Mouse (Mus musculus): ENCODE measurements around the gene Tank. TPM values are rescaled to one million over a fixed set of nuclear protein-coding genes. Genes with fewer than 3 reads are reported as not detected.

Gene Tank
- polyA plus RNA-seq, 1 experiment from 2014 or later = 39.8 TPM

- Histone ChIP-seq H3K4me3 (ENCODE audit: low read depth, low read length) (no peak overlapping the region), H3K9ac (ENCODE audit: low read length) (no peak overlapping the region), H3K4me1 (ENCODE audit: control insufficient read depth, insufficient read depth, low read length) (no peaks in the 10 kb centered on the region), H3K27ac (ENCODE audit: low read depth, low read length) (no peak overlapping the region), H3K9me3 (ENCODE audit: control insufficient read depth, low read length) (no peaks in the 10 kb centered on the region), H3K36me3 (ENCODE audit: control insufficient read depth, insufficient read depth, low read length) (no peaks in the 10 kb centered on the region), H3K4me2 (ENCODE audit: low read depth) (no peak overlapping the region), H3K27me3 (ENCODE audit: control insufficient read depth, insufficient read depth, low read length) (no peaks in the 10 kb centered on the region)
- DNase-seq (ENCODE audit: low spot score) (no peak), ATAC-seq (ENCODE audit: insufficient read depth, low FRiP score, low TSS enrichment) (no peak)
- WGBS = 88% methylated on average over 3 of the region's 3 CpGs
Observed at GRCm38 (mm10) chr2:61576497-61576896, 1.9 kb upstream of the Tank start.

- no peak overlapping the region for H3K4me2 ChIP-seq (ENCODE audit: low read depth)
- H3K27me3 ChIP-seq (ENCODE audit: control insufficient read depth, insufficient read depth, low read length) = no peaks in the 10 kb centered on the region
- H3K4me1 ChIP-seq (ENCODE audit: control insufficient read depth, insufficient read depth, low read length) = no peaks in the 10 kb centered on the region
- H3K4me3 ChIP-seq (ENCODE audit: low read depth, low read length) = no peak overlapping the region
- H3K9me3 ChIP-seq (ENCODE audit: control insufficient read depth, low read length) = no peaks in the 10 kb centered on the region
- no peak overlapping the region for H3K9ac ChIP-seq (ENCODE audit: low read length)
- WGBS = 89% methylated on average over 17 of the region's 17 CpGs
- no peaks in the 10 kb centered on the region for H3K36me3 ChIP-seq (ENCODE audit: control insufficient read depth, insufficient read depth, low read length)
- DNase-seq (ENCODE audit: low spot score) (no peak), ATAC-seq (ENCODE audit: insufficient read depth, low FRiP score, low TSS enrichment) (no peak)
- H3K27ac ChIP-seq (ENCODE audit: low read depth, low read length) = no peak overlapping the region
Observed at GRCm38 (mm10) chr2:61576928-61577695, 1.3 kb upstream of the Tank start.

GRCm38 (mm10) chr2:61577696-61578062, 706 bp upstream of the Tank start:
- ATAC-seq (ENCODE audit: insufficient read depth, low FRiP score, low TSS enrichment) = no peak
- no peaks in the 10 kb centered on the region for H3K36me3 ChIP-seq (ENCODE audit: control insufficient read depth, insufficient read depth, low read length)
- no peak for DNase-seq (ENCODE audit: low spot score)
- no peaks in the 10 kb centered on the region for H3K4me1 ChIP-seq (ENCODE audit: control insufficient read depth, insufficient read depth, low read length)
- H3K4me3 ChIP-seq (ENCODE audit: low read depth, low read length) = no peak overlapping the region
- no peak overlapping the region for H3K27ac ChIP-seq (ENCODE audit: low read depth, low read length)
- no peaks in the 10 kb centered on the region for H3K9me3 ChIP-seq (ENCODE audit: control insufficient read depth, low read length)
- no peaks in the 10 kb centered on the region for H3K27me3 ChIP-seq (ENCODE audit: control insufficient read depth, insufficient read depth, low read length)
- H3K9ac ChIP-seq (ENCODE audit: low read length) = no peak overlapping the region
- no peak overlapping the region for H3K4me2 ChIP-seq (ENCODE audit: low read depth)
- 63% methylated on average over 7 of the region's 7 CpGs for WGBS

GRCm38 (mm10) chr2:61579501-61579990, 1.2 kb downstream of the Tank start:
- no peaks in the 10 kb centered on the region for H3K4me1 ChIP-seq (ENCODE audit: control insufficient read depth, insufficient read depth, low read length)
- no peaks in the 10 kb centered on the region for H3K9me3 ChIP-seq (ENCODE audit: control insufficient read depth, low read length)
- no peaks in the 10 kb centered on the region for H3K27me3 ChIP-seq (ENCODE audit: control insufficient read depth, insufficient read depth, low read length)
- H3K4me2 ChIP-seq (ENCODE audit: low read depth) = no peak overlapping the region
- H3K36me3 ChIP-seq (ENCODE audit: control insufficient read depth, insufficient read depth, low read length) = no peaks in the 10 kb centered on the region
- H3K27ac ChIP-seq (ENCODE audit: low read depth, low read length) = no peak overlapping the region
- WGBS = 45% methylated on average over 3 of the region's 3 CpGs
- H3K4me3 ChIP-seq (ENCODE audit: low read depth, low read length) = no peak overlapping the region
- no peak overlapping the region for H3K9ac ChIP-seq (ENCODE audit: low read length)
- ATAC-seq (ENCODE audit: insufficient read depth, low FRiP score, low TSS enrichment) = no peak
- no peak for DNase-seq (ENCODE audit: low spot score)

- ATAC-seq (ENCODE audit: insufficient read depth, low FRiP score, low TSS enrichment) = no peak
- H3K27me3 ChIP-seq (ENCODE audit: control insufficient read depth, insufficient read depth, low read length) = no peaks in the 10 kb centered on the region
- H3K27ac ChIP-seq (ENCODE audit: low read depth, low read length) = no peak overlapping the region
- H3K9ac ChIP-seq (ENCODE audit: low read length) = no peak overlapping the region
- no peaks in the 10 kb centered on the region for H3K4me1 ChIP-seq (ENCODE audit: control insufficient read depth, insufficient read depth, low read length)
- H3K4me2 ChIP-seq (ENCODE audit: low read depth) = no peak overlapping the region
- no peaks in the 10 kb centered on the region for H3K9me3 ChIP-seq (ENCODE audit: control insufficient read depth, low read length)
- no peaks in the 10 kb centered on the region for H3K36me3 ChIP-seq (ENCODE audit: control insufficient read depth, insufficient read depth, low read length)
- 80% methylated on average over 3 of the region's 3 CpGs for WGBS
- H3K4me3 ChIP-seq (ENCODE audit: low read depth, low read length) = no peak overlapping the region
- DNase-seq (ENCODE audit: low spot score) = no peak
Observed at GRCm38 (mm10) chr2:61580091-61580490, 1.7 kb downstream of the Tank start.

- no peak overlapping the region for H3K4me2 ChIP-seq (ENCODE audit: low read depth)
- H3K36me3 ChIP-seq (ENCODE audit: control insufficient read depth, insufficient read depth, low read length) = no peaks in the 10 kb centered on the region
- H3K4me3 ChIP-seq (ENCODE audit: low read depth, low read length) = no peak overlapping the region
- no peaks in the 10 kb centered on the region for H3K27me3 ChIP-seq (ENCODE audit: control insufficient read depth, insufficient read depth, low read length)
- no peak overlapping the region for H3K9ac ChIP-seq (ENCODE audit: low read length)
- ATAC-seq (ENCODE audit: insufficient read depth, low FRiP score, low TSS enrichment) = no peak
- no peak overlapping the region for H3K27ac ChIP-seq (ENCODE audit: low read depth, low read length)
- WGBS = 79% methylated on average over 10 of the region's 10 CpGs
- DNase-seq (ENCODE audit: low spot score) = no peak
- H3K4me1 ChIP-seq (ENCODE audit: control insufficient read depth, insufficient read depth, low read length) = no peaks in the 10 kb centered on the region
- H3K9me3 ChIP-seq (ENCODE audit: control insufficient read depth, low read length) = no peaks in the 10 kb centered on the region
Observed at GRCm38 (mm10) chr2:61580555-61581080, 2.2 kb downstream of the Tank start.

GRCm38 (mm10) chr2:61582578-61583315, 4.4 kb downstream of the Tank start:
- WGBS = 89% methylated on average over 5 of the region's 5 CpGs
- no peaks in the 10 kb centered on the region for H3K4me1 ChIP-seq (ENCODE audit: control insufficient read depth, insufficient read depth, low read length)
- no peak for ATAC-seq (ENCODE audit: insufficient read depth, low FRiP score, low TSS enrichment)
- no peaks in the 10 kb centered on the region for H3K9me3 ChIP-seq (ENCODE audit: control insufficient read depth, low read length)
- H3K27ac ChIP-seq (ENCODE audit: low read depth, low read length) = no peak overlapping the region
- H3K4me2 ChIP-seq (ENCODE audit: low read depth) = no peak overlapping the region
- H3K36me3 ChIP-seq (ENCODE audit: control insufficient read depth, insufficient read depth, low read length) = no peaks in the 10 kb centered on the region
- H3K9ac ChIP-seq (ENCODE audit: low read length) = no peak overlapping the region
- H3K4me3 ChIP-seq (ENCODE audit: low read depth, low read length) = no peak overlapping the region
- no peaks in the 10 kb centered on the region for H3K27me3 ChIP-seq (ENCODE audit: control insufficient read depth, insufficient read depth, low read length)
- no peak for DNase-seq (ENCODE audit: low spot score)

- H3K4me1 ChIP-seq (ENCODE audit: control insufficient read depth, insufficient read depth, low read length) = no peaks in the 10 kb centered on the region
- no peak for DNase-seq (ENCODE audit: low spot score)
- no peak overlapping the region for H3K4me2 ChIP-seq (ENCODE audit: low read depth)
- no peak overlapping the region for H3K9ac ChIP-seq (ENCODE audit: low read length)
- no peak for ATAC-seq (ENCODE audit: insufficient read depth, low FRiP score, low TSS enrichment)
- H3K36me3 ChIP-seq (ENCODE audit: control insufficient read depth, insufficient read depth, low read length) = no peaks in the 10 kb centered on the region
- no peak overlapping the region for H3K27ac ChIP-seq (ENCODE audit: low read depth, low read length)
- H3K4me3 ChIP-seq (ENCODE audit: low read depth, low read length) = no peak overlapping the region
- 78% methylated on average over 1 of the region's 1 CpGs for WGBS
- no peaks in the 10 kb centered on the region for H3K9me3 ChIP-seq (ENCODE audit: control insufficient read depth, low read length)
- H3K27me3 ChIP-seq (ENCODE audit: control insufficient read depth, insufficient read depth, low read length) = no peaks in the 10 kb centered on the region
Observed at GRCm38 (mm10) chr2:61585447-61585846, 7.1 kb downstream of the Tank start.

All from neural tube, embryonic 11.5 days (tissue).